Mouse (Mus musculus): ENCODE results near the gene Spats1. TPM values are rescaled to one million over a fixed set of nuclear protein-coding genes. Genes with fewer than 3 reads are reported as not detected.

Gene Spats1
- total and polyA plus RNA-seq, 3 experiments: 2.5 to 2.7 (median 2.5) TPM

GRCm38 (mm10) chr17:45502324-45502723 is 27.1 kb upstream of the Spats1 start (continued):
- TF ChIP-seq GABPA (IDR thresholded peaks at IDR 0.05; ENCODE audit: insufficient replicate concordance, low read depth, low read length) (no peak), ZMIZ1 (IDR thresholded peaks at IDR 0.05; ENCODE audit: low read depth, low read length) (no peak), TBP (conservative IDR thresholded peaks at IDR 0.05; ENCODE audit: low read depth, low read length) (no peak), UBTF (IDR thresholded peaks at IDR 0.05; ENCODE audit: low read depth, low read length) (no peak), ZNF384 (IDR thresholded peaks at IDR 0.05; ENCODE audit: low read depth, low read length) (peak; percentile 60), POLR2A (IDR thresholded peaks at IDR 0.05; ENCODE audit: low read depth, low read length) (no peak), ELF1 (IDR thresholded peaks at IDR 0.05; ENCODE audit: low read depth, low read length) (peak; percentile 16; the same call in 1 of the 2 replicates), RCOR1 (conservative IDR thresholded peaks at IDR 0.05; ENCODE audit: low read depth, low read length) (no peak)

- Histone ChIP-seq H3K27ac (ENCODE audit: insufficient read depth, low read depth) (no peak overlapping the region), H3K4me2 (ENCODE audit: insufficient read depth, low read depth, poor library complexity, severe bottlenecking) (no peak overlapping the region), H3K9me3 (replicated peaks; ENCODE audit: low read length) (no peaks in the 10 kb centered on the region), H3K4me3 (replicated peaks in 1 of 3; ENCODE audit: low read depth in 2 of 3, low read length in 2 of 3, poor library complexity in 1 of 3) (no peak overlapping the region), H3K36me3 (replicated peaks in 1 of 2; ENCODE audit: control insufficient read depth in 1 of 2, insufficient read depth in 1 of 2, low read length in 1 of 2) (no peaks in the 10 kb centered on the region), H3K4me1 (ENCODE audit: control insufficient read depth in 1 of 2, insufficient read depth in 2 of 2) (peaks cover 12 to 39% of the 10 kb centered on the region in 2 experiments), H3K79me2 (replicated peaks; ENCODE audit: control insufficient read depth, extremely low read depth, insufficient read depth, poor library complexity, severe bottlenecking) (no peaks in the 10 kb centered on the region), H3K9ac (ENCODE audit: insufficient read depth, low read depth) (no peak overlapping the region), H3K27me3 (replicated peaks) (no peaks in the 10 kb centered on the region)
- DNase-seq (ENCODE audit: extremely low read depth): no peak
- dilution Hi-C loops (cut with MboI; ENCODE audit: extremely low pct_ligation_motif_present, extremely low pct_unique_long_range_greater_than_20kb, low sequenced_read_pairs) (no loop called here), in situ Hi-C loops (cut with MboI; ENCODE audit: low pct_ligation_motif_present, low pct_unique_long_range_greater_than_20kb, low sequenced_read_pairs) (no loop called here)
- TF ChIP-seq MAX (IDR thresholded peaks at IDR 0.05; ENCODE audit: low read length) (no peak), TBP (conservative IDR thresholded peaks at IDR 0.05; ENCODE audit: low read depth, low read length) (no peak), KAT2A (IDR thresholded peaks at IDR 0.05; ENCODE audit: insufficient replicate concordance, low read length) (no peak), TCF12 (IDR thresholded peaks at IDR 0.05; ENCODE audit: low read depth, low read length) (no peak)
These were observed 25.8 kb upstream of the Spats1 start for GRCm38 (mm10) chr17:45500981-45501380.

- peaks cover 12 to 36% of the 10 kb centered on the region in 2 experiments for H3K4me1 ChIP-seq (ENCODE audit: control insufficient read depth in 1 of 2, insufficient read depth in 2 of 2)
- H3K36me3 ChIP-seq (replicated peaks in 1 of 2; ENCODE audit: control insufficient read depth in 1 of 2, insufficient read depth in 1 of 2, low read length in 1 of 2): no peaks in the 10 kb centered on the region
- no peak overlapping the region for H3K9ac ChIP-seq (ENCODE audit: insufficient read depth, low read depth)
- dilution Hi-C loops (cut with MboI; ENCODE audit: extremely low pct_ligation_motif_present, extremely low pct_unique_long_range_greater_than_20kb, low sequenced_read_pairs) (no loop called here), in situ Hi-C loops (cut with MboI; ENCODE audit: low pct_ligation_motif_present, low pct_unique_long_range_greater_than_20kb, low sequenced_read_pairs) (loop anchor here (25.0 kb wide), 1 partner anchor 163 kb away; the partner anchor contains the start of gene Capn11)
- no peaks in the 10 kb centered on the region for H3K9me3 ChIP-seq (replicated peaks; ENCODE audit: low read length)
- no peak overlapping the region for H3K27ac ChIP-seq (ENCODE audit: insufficient read depth, low read depth)
- DNase-seq (ENCODE audit: extremely low read depth): no peak
- TF ChIP-seq CTCF (conservative IDR thresholded peaks at IDR 0.05 in 1 of 2, IDR thresholded peaks at IDR 0.05 in 1 of 2; ENCODE audit: low read depth in 2 of 2, low read length in 2 of 2): peak in 1 of 2 experiments; percentile 61; a peak in 2 of 4 replicates
- peak; percentile 12; the same call in 1 of the 2 replicates for TF ChIP-seq SMC3 (IDR thresholded peaks at IDR 0.05; ENCODE audit: low read depth, low read length)
- no peak for TF ChIP-seq GABPA (IDR thresholded peaks at IDR 0.05; ENCODE audit: insufficient replicate concordance, low read depth, low read length)
- H3K4me2 ChIP-seq (ENCODE audit: insufficient read depth, low read depth, poor library complexity, severe bottlenecking): no peak overlapping the region
- no peak overlapping the region for H3K4me3 ChIP-seq (replicated peaks in 1 of 3; ENCODE audit: low read depth in 2 of 3, low read length in 2 of 3, poor library complexity in 1 of 3)
- no peaks in the 10 kb centered on the region for H3K79me2 ChIP-seq (replicated peaks; ENCODE audit: control insufficient read depth, extremely low read depth, insufficient read depth, poor library complexity, severe bottlenecking)
- H3K27me3 ChIP-seq (replicated peaks): no peaks in the 10 kb centered on the region
These were observed 24.3 kb upstream of the Spats1 start for GRCm38 (mm10) chr17:45499516-45499915.

Data from CH12.LX (cell line).